Mouse (Mus musculus) kidney, embryonic 14.5 days (tissue): ENCODE measurements around the gene Ppp1r15a. TPM values are rescaled to one million over a fixed set of nuclear protein-coding genes. Genes with fewer than 3 reads are reported as not detected.
A peak's percentile ranks its signal among the peaks of the same experiment; 100 is the strongest.

ENCODE experiments used
- ATAC-seq: fragments of 200-750 bp; cut with Nextera tagmentation; 2 replicates; pipeline ENCODE4 v1.8.0; 2017; ENCODE audit warnings: moderate number of reproducible peaks, mild to moderate bottlenecking, moderate TSS enrichment, moderate library complexity; ENCODE audit not compliant: low FRiP score, low TSS enrichment
- H3K27ac ChIP-seq: fragments of 300-500 bp; sonication (generic); 2 replicates; pipeline ENCODE4 v1.5.1; 2014; ENCODE audit warnings: low read depth, mild to moderate bottlenecking, low read length, moderate library complexity, mixed read lengths
- H3K27me3 ChIP-seq: fragments of 300-500 bp; sonication (generic); 2 replicates; pipeline ENCODE4 v1.6.1; 2014; ENCODE audit warnings: mild to moderate bottlenecking, low read length; ENCODE audit not compliant: control insufficient read depth, insufficient read depth
- H3K36me3 ChIP-seq: fragments of 300-500 bp; sonication (generic); 2 replicates; pipeline ENCODE4 v1.6.1; 2014; ENCODE audit warnings: low read length, mixed read lengths; ENCODE audit not compliant: control insufficient read depth, insufficient read depth
- H3K4me1 ChIP-seq: fragments of 300-500 bp; sonication (generic); 2 replicates; pipeline ENCODE4 v1.6.1; 2014; ENCODE audit warnings: low read length, mixed read lengths; ENCODE audit not compliant: control insufficient read depth, insufficient read depth
- H3K4me2 ChIP-seq: fragments of 300-500 bp; sonication (generic); replicated peaks from 2 replicates; pipeline ENCODE4 v1.6.1; 2014; ENCODE audit warnings: low read depth, mild to moderate bottlenecking, low read length
- H3K4me3 ChIP-seq: fragments of 300-500 bp; sonication (generic); 2 replicates; pipeline ENCODE4 v1.5.1; 2014; ENCODE audit warnings: mild to moderate bottlenecking, low read length
- H3K9ac ChIP-seq: fragments of 300-500 bp; sonication (generic); 2 replicates; pipeline ENCODE4 v1.6.1; 2014; ENCODE audit warnings: low read depth, mild to moderate bottlenecking, low read length, moderate library complexity
- H3K9me3 ChIP-seq: fragments of 300-500 bp; sonication (generic); 2 replicates; pipeline ENCODE4 v1.6.1; 2016; ENCODE audit warnings: low read length; ENCODE audit not compliant: control insufficient read depth
- WGBS: fragments of 180-500 bp; shearing (Covaris S2); extraction: QIAGEN DNeasy Blood & Tissue Kit; methylation state at CpG from one replicate; pipeline ENCODE4 v1.1.7; 2014; 5-methylcytosine and 5-hydroxymethylcytosine counted together
- polyA plus RNA-seq: library from polyadenylated mRNA; unstranded; fragments of >200 nt; fragmentation: Nextera tagmentation; extraction: Ambion mirVana; gene quantifications from 2 replicates; pipeline ENCODE4 v1.2.1, GENCODE M21; 2014

Gene Ppp1r15a
- polyA plus RNA-seq, 1 experiment from 2014 or later = 15.7 TPM

DNA sequence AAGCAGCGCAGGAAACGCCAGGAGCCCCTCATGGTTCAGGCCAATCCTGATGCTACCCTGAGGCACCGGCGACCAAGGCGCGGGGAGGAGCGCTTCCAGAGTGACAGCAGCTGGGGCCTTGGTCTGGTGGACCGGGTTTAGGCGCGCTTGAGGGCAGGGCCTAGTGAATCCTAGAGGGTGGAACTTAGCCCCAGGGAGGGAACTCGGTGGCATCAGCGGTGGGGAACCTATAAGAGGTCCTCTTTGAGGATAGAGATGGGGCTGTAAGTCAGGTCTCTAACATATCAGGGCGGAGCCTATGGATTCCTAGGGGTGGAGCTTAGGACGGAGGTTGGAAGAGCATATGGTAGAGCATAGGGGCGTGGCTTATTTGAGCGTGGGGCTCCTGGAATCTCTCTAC, 10.6 kb downstream of the Ppp1r15a start:
- Histone ChIP-seq H3K36me3 (no peaks in the 10 kb centered on the region), H3K4me1 (peaks cover 3% of the 10 kb centered on the region), H3K4me2 (peak overlapping the region; percentile 11), H3K9me3 (no peaks in the 10 kb centered on the region), H3K27ac (peak overlapping the region; percentile 51), H3K4me3 (no peak overlapping the region), H3K9ac (no peak overlapping the region), H3K27me3 (no peaks in the 10 kb centered on the region)
- 28% methylated on average over 16 of the region's 16 CpGs for WGBS
- ATAC-seq = peak; percentile 53

DNA sequence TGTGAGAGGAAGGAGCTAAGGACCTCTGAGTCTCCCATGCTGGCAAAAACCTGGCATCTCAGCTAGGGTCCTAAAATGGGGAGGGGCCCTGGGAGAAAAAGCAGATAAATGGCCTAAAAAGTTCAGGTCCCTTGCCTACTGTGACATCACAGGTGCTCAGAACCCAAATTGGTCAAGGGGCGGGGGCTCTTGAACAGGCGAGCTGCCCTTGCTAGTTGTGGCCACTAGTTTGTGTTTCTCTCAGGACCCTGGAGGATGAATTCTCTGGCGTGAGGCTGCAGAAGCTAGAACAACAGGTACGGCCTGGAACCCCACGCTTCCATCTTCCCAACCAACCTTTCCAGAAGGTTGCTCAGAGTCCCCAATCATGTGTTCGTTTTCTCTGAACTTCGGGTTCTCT, 11.7 kb downstream of the Ppp1r15a start:
- ATAC-seq = no peak
- Histone ChIP-seq H3K27ac (no peak overlapping the region), H3K4me3 (no peak overlapping the region), H3K4me2 (no peak overlapping the region), H3K36me3 (no peaks in the 10 kb centered on the region), H3K4me1 (peaks cover 6% of the 10 kb centered on the region), H3K27me3 (no peaks in the 10 kb centered on the region), H3K9ac (no peak overlapping the region), H3K9me3 (no peaks in the 10 kb centered on the region)
- 80% methylated on average over 7 of the region's 7 CpGs for WGBS

DNA sequence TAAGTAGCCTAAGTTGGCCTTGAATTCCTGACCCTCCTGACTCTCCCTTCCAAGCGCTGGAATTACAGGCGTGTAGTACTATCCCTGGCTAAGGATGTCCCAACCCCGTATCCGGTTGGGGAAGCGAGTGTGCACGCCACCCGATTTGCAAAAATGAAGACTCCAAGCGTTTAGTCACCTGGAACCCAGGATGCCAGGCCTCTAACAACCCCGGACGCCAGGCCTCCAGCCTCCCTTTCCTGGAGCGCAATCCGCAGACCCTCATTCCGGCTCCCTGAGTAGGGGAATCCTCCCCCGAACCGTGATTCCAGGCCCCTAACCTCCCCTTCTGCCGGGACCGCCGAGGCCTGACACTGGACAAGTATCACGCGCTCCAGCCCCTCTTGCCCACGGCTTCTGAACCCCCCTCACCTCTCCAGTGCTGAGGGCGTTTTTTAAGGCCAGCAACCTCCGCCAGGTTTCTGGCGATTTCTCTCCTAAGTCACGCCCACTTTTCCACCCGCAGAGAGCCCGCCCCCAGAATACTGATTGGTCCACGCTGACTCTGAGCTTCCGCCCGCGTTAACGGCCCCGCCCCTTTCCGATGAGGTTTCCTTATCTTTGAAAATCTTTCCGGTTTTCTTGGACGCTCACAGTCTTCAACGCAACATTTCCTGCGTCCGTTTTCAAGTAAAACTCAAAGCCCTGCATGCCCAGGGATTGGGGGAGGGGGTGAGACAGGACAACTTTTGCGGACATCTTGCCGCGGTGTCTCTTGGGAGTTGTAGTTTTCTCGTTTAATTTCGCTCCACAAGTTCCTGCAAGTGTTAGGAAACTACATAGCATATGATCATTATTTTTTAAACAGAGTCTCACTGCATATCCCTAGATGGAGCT, 15.9 kb downstream of the Ppp1r15a start, which contains the start of gene Nucb1:
Nucb1 (minus strand) TSS at position 495 of the 876 bp plus-strand sequence.
- ATAC-seq = peak; percentile 83
- H3K9ac ChIP-seq = peak within 1 kb of the TSS; percentile 75
- peak within 1 kb of the TSS; percentile 62 for H3K4me3 ChIP-seq
- peak within 1 kb of the TSS; percentile 91 for H3K4me2 ChIP-seq
- peak within 1 kb of the TSS; percentile 92 for H3K27ac ChIP-seq
- no peaks in the 10 kb centered on the region for H3K27me3 ChIP-seq
- peaks cover 18% of the 10 kb centered on the region for H3K36me3 ChIP-seq
- no peaks in the 10 kb centered on the region for H3K9me3 ChIP-seq
- under 1% methylated on average over 44 of the region's 44 CpGs for WGBS
- peaks cover 18% of the 10 kb centered on the region for H3K4me1 ChIP-seq

DNA sequence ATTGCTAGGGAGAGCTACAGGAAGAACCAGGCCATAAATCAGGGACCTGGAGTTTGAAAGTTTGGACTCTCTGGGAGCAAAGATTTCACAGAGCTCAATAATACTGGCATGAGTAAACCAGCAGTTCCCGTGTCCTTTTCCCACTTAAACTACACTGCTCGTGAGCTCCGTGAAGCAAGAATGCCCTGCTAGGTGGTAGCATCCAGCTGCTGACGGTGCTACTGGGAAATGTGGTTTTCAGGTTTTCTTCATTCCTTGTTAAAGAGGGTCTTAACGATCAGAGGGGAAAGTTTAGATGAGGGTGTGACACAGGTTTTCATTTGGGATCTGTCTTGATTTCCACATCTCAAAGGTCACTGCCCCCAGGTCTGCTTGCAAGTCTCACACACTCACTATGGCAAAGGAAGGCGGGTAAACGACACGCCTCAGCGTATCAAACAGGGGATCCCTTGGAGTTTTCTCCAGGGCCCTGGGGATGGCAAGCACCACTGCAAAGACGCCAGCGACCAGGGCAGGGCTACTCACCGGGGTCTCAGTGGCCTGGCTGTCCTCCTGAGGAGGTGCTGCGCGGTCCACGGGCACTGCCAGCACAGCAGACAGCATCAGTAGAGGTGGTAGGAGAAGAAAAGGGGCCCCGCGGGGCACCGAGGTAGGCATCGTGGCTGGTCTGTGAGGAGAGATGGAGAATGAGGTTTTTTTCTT, 16.7 kb downstream of the Ppp1r15a start:
- Histone ChIP-seq H3K27ac (peak overlapping the region; percentile 92; the same call in 1 of the 2 replicates), H3K9ac (peak overlapping the region; percentile 75), H3K27me3 (no peaks in the 10 kb centered on the region), H3K4me2 (peak overlapping the region; percentile 91), H3K36me3 (peaks cover 18% of the 10 kb centered on the region), H3K9me3 (no peaks in the 10 kb centered on the region), H3K4me1 (peaks cover 17% of the 10 kb centered on the region), H3K4me3 (peak overlapping the region; percentile 62)
- peak; percentile 15; the same call in 1 of the 2 replicates for ATAC-seq
- WGBS = 16% methylated on average over 19 of the region's 19 CpGs

DNA sequence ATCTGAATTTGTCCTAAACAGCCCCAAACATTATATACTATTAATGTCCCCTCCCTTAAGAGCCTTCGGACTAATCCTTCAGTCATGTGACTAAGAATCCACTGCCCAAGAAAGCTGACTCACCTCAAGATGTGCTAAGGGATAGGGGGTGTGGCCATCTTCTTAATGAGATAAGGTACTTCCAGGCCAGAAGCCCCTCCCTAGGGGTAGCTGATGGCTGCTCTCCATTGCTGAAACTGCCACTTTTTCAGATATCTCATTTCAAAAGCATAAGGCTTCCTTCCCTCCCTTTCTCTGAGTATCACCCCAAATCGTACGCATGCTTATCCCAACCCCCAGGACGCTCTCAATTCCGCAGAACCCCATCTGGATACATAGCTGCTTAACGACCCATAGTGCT, 17.5 kb downstream of the Ppp1r15a start:
- ATAC-seq = no peak
- Histone ChIP-seq H3K36me3 (peaks cover 22% of the 10 kb centered on the region), H3K4me1 (peaks cover 17% of the 10 kb centered on the region), H3K27me3 (no peaks in the 10 kb centered on the region), H3K4me3 (peak overlapping the region; percentile 62; the same call in 1 of the 2 replicates), H3K27ac (no peak overlapping the region; the same call in 1 of the 2 replicates), H3K4me2 (peak overlapping the region; percentile 91), H3K9ac (peak overlapping the region; percentile 29; the same call in 1 of the 2 replicates), H3K9me3 (no peaks in the 10 kb centered on the region)
- WGBS = 46% methylated on average over 6 of the region's 6 CpGs

DNA sequence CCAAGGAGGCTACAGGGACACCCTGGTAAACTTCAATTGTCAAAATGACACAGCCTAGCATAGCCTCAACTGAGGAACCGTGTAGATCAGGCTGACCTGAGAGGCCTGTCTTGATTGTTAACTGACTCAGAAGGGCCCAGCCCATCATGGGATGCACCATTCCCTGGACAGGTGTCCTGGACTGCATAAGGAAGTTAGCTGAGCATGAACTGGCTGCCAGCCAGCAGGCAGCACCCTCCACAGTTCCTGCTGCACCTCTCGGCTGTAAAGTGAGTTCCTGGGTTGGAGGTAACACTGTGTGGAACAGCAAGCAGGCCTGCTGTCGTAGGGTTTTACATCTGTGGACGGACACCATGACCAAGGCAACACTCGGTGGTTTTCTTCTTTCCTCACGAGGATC, 18.5 kb downstream of the Ppp1r15a start:
- WGBS = 88% methylated on average over 6 of the region's 6 CpGs
- H3K4me2 ChIP-seq = no peak overlapping the region
- no peak for ATAC-seq
- H3K36me3 ChIP-seq = peaks cover 26% of the 10 kb centered on the region
- H3K9me3 ChIP-seq = no peaks in the 10 kb centered on the region
- H3K9ac ChIP-seq = no peak overlapping the region
- H3K4me3 ChIP-seq = no peak overlapping the region
- peaks cover 17% of the 10 kb centered on the region for H3K4me1 ChIP-seq
- no peak overlapping the region for H3K27ac ChIP-seq
- no peaks in the 10 kb centered on the region for H3K27me3 ChIP-seq

DNA sequence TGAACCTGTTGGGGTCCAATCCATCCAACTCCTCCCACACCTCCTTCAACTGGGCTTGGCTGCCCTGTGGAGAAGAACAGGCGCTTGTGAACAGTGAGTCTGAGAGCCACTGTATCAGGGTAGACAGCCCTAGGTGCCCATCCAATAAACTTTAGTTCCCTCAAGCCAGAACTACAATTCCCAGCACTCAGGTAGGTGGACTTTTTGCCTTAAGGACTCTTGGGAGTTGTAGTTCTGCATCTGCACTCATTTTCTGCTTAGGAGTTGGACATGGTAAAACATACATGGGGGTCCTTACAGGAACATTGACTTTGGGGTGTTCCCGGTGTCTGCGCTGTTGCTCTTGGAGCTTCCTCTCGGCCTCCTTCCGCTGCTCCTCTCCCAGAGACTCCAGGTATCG, 27.6 kb downstream of the Ppp1r15a start:
- Histone ChIP-seq H3K9ac (no peak overlapping the region), H3K4me2 (no peak overlapping the region), H3K9me3 (no peaks in the 10 kb centered on the region), H3K27me3 (no peaks in the 10 kb centered on the region), H3K4me1 (no peaks in the 10 kb centered on the region), H3K27ac (no peak overlapping the region), H3K36me3 (peaks cover 90% of the 10 kb centered on the region), H3K4me3 (no peak overlapping the region)
- ATAC-seq = no peak
- WGBS = 93% methylated on average over 6 of the region's 6 CpGs

DNA sequence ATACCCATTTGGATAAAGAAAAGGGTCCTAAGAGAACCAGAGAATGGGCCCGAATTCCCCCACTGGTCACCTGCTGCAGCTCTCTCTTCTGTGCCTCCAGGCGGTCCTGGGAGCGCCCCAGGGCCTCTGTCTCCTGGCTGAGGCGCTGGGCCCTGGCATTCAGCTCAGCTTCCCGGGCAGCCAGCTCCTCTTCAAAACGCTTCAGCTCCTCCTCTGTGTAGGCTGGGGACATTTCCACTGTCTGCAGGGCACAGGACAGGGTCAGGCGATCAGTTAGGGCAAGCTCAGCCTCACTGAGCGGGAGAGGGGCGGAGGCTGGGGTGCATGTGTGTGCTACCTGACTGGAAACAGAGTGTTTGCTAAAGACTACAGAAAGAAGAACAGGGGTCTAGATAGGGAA, 31.5 kb downstream of the Ppp1r15a start:
- peaks cover 74% of the 10 kb centered on the region for H3K36me3 ChIP-seq
- no peak overlapping the region for H3K9ac ChIP-seq
- H3K4me3 ChIP-seq = no peak overlapping the region
- 86% methylated on average over 9 of the region's 9 CpGs for WGBS
- no peaks in the 10 kb centered on the region for H3K27me3 ChIP-seq
- H3K27ac ChIP-seq = no peak overlapping the region
- H3K4me2 ChIP-seq = no peak overlapping the region
- H3K4me1 ChIP-seq = 0 out of 2 replicates have a peak, but pooled peaks cover 9% of the 10 kb centered on the region
- no peak for ATAC-seq
- no peaks in the 10 kb centered on the region for H3K9me3 ChIP-seq

DNA sequence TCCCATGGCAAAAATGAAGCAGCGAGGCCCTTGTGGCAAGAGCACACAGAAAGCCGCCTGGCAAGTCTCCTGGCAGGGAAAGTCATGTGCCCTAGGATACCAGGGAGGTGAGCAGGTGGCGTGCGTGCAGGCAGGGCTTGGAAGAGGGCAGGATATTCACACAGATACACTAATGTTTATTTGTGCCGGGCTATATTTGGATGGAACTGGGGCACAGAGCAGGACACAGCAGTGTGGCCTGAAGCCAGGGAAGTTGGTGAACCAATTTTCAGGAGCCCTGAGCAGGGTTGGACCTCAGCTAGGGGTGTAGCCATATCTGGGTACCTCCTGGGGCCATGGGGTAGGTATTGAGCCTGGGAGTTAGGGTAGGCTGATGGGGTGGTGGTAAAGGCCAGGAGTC, 33.1 kb downstream of the Ppp1r15a start:
- Histone ChIP-seq H3K4me1 (0 out of 2 replicates have a peak, but pooled peaks cover 17% of the 10 kb centered on the region), H3K4me3 (no peak overlapping the region), H3K9ac (no peak overlapping the region), H3K9me3 (no peaks in the 10 kb centered on the region), H3K36me3 (peaks cover 58% of the 10 kb centered on the region), H3K27me3 (no peaks in the 10 kb centered on the region), H3K27ac (no peak overlapping the region), H3K4me2 (no peak overlapping the region)
- no peak for ATAC-seq
- WGBS = 95% methylated on average over 5 of the region's 5 CpGs
